Mouse (Mus musculus) heart, embryonic 16.5 days (tissue): ENCODE results near the gene Megf6. TPM values are rescaled to one million over a fixed set of nuclear protein-coding genes. Genes with fewer than 3 reads are reported as not detected.

ENCODE experiments used
- ATAC-seq: fragments of 200-750 bp; cut with Nextera tagmentation; replicated peaks from 2 replicates; pipeline ENCODE4 v1.8.0; 2017; ENCODE audit warnings: moderate number of reproducible peaks; ENCODE audit not compliant: insufficient read depth, low FRiP score; ENCODE audit errors: extremely low read depth
- H3K27ac ChIP-seq: fragments of 300-500 bp; sonication (generic); 2 replicates; pipeline ENCODE4 v1.5.1; 2014; ENCODE audit warnings: mild to moderate bottlenecking, low read length, control low read depth, moderate library complexity
- H3K27me3 ChIP-seq: fragments of 300-500 bp; sonication (generic); 2 replicates; pipeline ENCODE4 v1.6.1; 2014; ENCODE audit warnings: low read length, mixed read lengths; ENCODE audit not compliant: control insufficient read depth, insufficient read depth
- H3K36me3 ChIP-seq: fragments of 300-500 bp; sonication (generic); 2 replicates; pipeline ENCODE4 v1.6.1; 2014; ENCODE audit not compliant: control insufficient read depth, insufficient read depth
- H3K4me1 ChIP-seq: fragments of 300-500 bp; sonication (generic); 2 replicates; pipeline ENCODE4 v1.6.1; 2014; ENCODE audit warnings: low read length, mixed read lengths; ENCODE audit not compliant: control insufficient read depth, insufficient read depth
- H3K4me2 ChIP-seq: fragments of 300-500 bp; sonication (generic); 2 replicates; pipeline ENCODE4 v1.6.1; 2014; ENCODE audit warnings: low read depth, mild to moderate bottlenecking, control low read depth, low read length
- H3K4me3 ChIP-seq: fragments of 300-500 bp; sonication (generic); 2 replicates; pipeline ENCODE4 v1.5.1; 2014; ENCODE audit warnings: mild to moderate bottlenecking, control low read depth, low read length
- H3K9ac ChIP-seq: fragments of 300-500 bp; sonication (generic); 2 replicates; pipeline ENCODE4 v1.6.1; 2014; ENCODE audit warnings: low read length, control low read depth
- H3K9me3 ChIP-seq: fragments of 300-500 bp; sonication (generic); replicated peaks from 2 replicates; pipeline ENCODE4 v1.6.1; 2016; ENCODE audit warnings: low read length; ENCODE audit not compliant: control insufficient read depth
- WGBS: fragments of 180-500 bp; shearing (Covaris S2); extraction: QIAGEN DNeasy Blood & Tissue Kit; methylation state at CpG from one replicate; pipeline ENCODE4 v1.1.7; 2014; 5-methylcytosine and 5-hydroxymethylcytosine counted together
- polyA plus RNA-seq: library from polyadenylated mRNA; unstranded; fragments of >200 nt; fragmentation: Nextera tagmentation; extraction: Ambion mirVana; gene quantifications from 2 replicates; pipeline ENCODE4 v1.2.1, GENCODE M21; 2015

Megf6 gene
- polyA plus RNA-seq, 1 experiment from 2014 or later: 33.8 TPM

DNA sequence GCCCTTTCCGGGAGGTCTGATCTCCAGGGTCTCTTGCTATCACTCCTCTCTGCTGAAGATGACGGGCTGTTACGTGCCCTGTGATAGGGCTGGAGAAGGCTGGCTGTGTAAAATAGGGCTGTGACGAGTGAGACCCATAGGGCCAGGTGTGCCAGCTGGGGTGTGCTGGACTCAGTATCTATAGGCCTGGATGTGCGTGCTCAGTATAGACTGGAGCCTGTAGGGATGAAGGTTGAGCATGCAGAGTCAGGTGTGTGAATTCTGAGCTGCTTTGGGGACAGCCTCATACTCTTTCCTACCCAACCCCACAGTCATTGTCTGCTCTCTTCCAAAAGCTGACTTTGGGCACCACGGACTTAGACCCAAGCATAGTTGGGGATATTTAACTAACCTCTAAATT, 27.4 kb downstream of the Megf6 start:
- H3K4me2 ChIP-seq: no peak overlapping the region
- no peaks in the 10 kb centered on the region; the same call in 1 of the 2 replicates for H3K36me3 ChIP-seq
- no peak for ATAC-seq
- H3K27ac ChIP-seq: no peak overlapping the region
- 63% methylated on average over 6 of the region's 6 CpGs for WGBS
- 0 out of 2 replicates have a peak, but pooled peaks cover 2% of the 10 kb centered on the region for H3K9me3 ChIP-seq
- H3K27me3 ChIP-seq: no peaks in the 10 kb centered on the region
- no peaks in the 10 kb centered on the region for H3K4me1 ChIP-seq
- no peak overlapping the region for H3K9ac ChIP-seq
- no peak overlapping the region for H3K4me3 ChIP-seq

DNA sequence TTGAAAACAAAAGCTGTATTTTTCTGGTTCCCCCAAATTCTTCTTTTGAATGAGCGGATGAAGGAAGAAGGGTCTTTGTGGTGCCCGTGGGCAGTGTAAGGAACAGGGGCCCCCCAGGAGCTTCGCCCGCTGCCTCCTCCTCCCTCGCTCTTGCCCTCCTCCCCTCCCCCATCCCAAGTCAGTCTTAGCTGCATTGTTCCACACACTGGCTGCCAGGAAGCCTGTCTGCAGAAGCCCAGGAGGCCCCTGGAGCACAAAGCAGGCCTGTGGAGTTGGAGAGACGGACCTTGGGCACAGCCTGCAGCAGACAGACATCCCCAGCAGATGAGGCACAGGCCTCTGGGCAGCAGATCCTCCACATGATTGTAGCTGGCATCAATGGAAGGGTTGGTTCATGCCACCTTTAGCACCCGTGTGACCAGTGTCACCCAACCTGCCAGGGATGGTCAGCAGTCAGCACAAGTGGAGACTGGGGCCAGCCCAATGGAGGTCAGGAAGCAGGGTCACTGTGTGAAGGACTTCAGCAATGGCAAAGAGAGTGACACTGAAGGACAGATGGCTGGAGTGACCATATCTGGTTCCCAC, 27.9 kb downstream of the Megf6 start:
- Histone ChIP-seq H3K9ac (no peak overlapping the region), H3K4me1 (no peaks in the 10 kb centered on the region), H3K36me3 (no peaks in the 10 kb centered on the region; the same call in 1 of the 2 replicates), H3K9me3 (0 out of 2 replicates have a peak, but pooled peaks cover 2% of the 10 kb centered on the region), H3K27ac (no peak overlapping the region), H3K27me3 (no peaks in the 10 kb centered on the region), H3K4me2 (no peak overlapping the region), H3K4me3 (no peak overlapping the region)
- WGBS: 58% methylated on average over 7 of the region's 7 CpGs
- no peak for ATAC-seq

DNA sequence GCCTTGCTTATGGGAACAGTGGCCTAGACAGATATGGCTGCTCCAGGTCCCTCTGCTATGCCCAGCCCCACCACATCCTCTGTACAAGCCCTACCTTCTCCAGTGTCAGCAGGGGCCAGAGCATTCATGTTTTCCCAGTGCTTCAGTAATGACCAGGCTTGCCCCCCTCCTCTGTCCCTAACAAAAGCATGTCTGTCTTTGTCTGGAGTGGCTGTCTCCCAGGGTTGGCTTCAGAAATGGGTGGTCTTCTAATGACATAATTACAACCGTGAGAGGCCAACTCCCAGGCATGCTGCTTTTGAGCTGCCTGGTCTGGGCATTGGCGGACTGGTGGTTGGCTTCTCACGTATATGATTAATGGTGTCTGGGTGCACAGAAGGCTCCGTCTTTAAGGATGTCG, 31.0 kb downstream of the Megf6 start:
- H3K4me1 ChIP-seq: peaks cover 7% of the 10 kb centered on the region
- ATAC-seq: no peak
- 81% methylated on average over 5 of the region's 5 CpGs for WGBS

DNA sequence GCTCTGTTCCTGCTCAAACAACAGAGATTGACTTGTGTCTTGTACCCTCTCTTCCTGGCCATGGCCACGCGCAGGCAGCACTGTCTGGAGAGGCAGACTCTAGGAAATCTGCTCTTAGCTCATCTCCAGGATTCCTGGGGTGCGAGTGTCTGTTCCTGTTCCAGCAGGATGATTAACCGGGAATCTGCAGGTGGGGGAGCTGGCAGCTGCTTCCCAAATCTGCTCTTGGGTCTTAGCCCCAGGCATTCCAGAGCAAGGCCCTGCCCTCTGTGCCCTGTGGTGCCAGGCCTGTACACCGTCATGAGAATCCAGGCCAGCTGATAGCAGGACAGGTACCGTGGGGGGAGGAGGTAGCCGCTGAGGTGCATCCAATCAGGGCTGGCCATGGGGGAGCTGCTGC, 34.0 kb downstream of the Megf6 start:
- no peak overlapping the region for H3K9ac ChIP-seq
- WGBS: 61% methylated on average over 7 of the region's 7 CpGs
- H3K9me3 ChIP-seq: no peaks in the 10 kb centered on the region
- peak overlapping the region; percentile 25; the same call in 1 of the 2 replicates for H3K27ac ChIP-seq
- H3K4me2 ChIP-seq: no peak overlapping the region
- no peaks in the 10 kb centered on the region for H3K27me3 ChIP-seq
- no peaks in the 10 kb centered on the region for H3K36me3 ChIP-seq
- no peak overlapping the region for H3K4me3 ChIP-seq
- 0 out of 2 replicates have a peak, but pooled peaks have one; percentile 7 for ATAC-seq
- H3K4me1 ChIP-seq: peaks cover 7% of the 10 kb centered on the region

More for the DNA sequence above, 31.0 kb downstream of the Megf6 start:
- H3K9ac ChIP-seq: no peak overlapping the region
- no peaks in the 10 kb centered on the region for H3K9me3 ChIP-seq
- H3K4me2 ChIP-seq: no peak overlapping the region
- H3K27me3 ChIP-seq: no peaks in the 10 kb centered on the region
- H3K27ac ChIP-seq: no peak overlapping the region
- no peaks in the 10 kb centered on the region for H3K36me3 ChIP-seq
- H3K4me3 ChIP-seq: no peak overlapping the region

DNA sequence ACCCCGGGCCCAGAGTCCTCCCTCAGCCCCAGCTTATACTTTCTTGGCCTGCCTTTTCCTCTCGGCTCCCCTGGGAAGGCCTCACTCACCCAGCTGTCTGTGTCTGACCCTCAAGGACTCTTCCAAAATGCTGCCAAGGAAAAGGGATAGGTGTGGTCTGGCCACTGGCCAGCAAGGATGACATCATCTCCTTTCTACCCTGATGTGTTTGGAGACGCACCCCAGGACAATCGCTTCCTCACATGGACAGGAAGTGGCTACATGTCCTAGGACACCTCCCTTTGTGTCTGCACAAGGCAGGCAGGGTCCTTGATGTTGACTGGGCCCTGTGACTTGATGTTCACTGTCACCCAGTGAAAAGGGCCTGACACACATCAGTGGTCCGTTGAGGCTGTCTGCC, 34.9 kb downstream of the Megf6 start:
- Histone ChIP-seq H3K27ac (no peak overlapping the region; the same call in 1 of the 2 replicates), H3K4me2 (no peak overlapping the region), H3K4me1 (peaks cover 12% of the 10 kb centered on the region), H3K27me3 (no peaks in the 10 kb centered on the region), H3K36me3 (no peaks in the 10 kb centered on the region), H3K9ac (no peak overlapping the region), H3K4me3 (no peak overlapping the region), H3K9me3 (no peaks in the 10 kb centered on the region)
- 43% methylated on average over 5 of the region's 5 CpGs for WGBS
- peak; percentile 25; the same call in 1 of the 2 replicates for ATAC-seq

DNA sequence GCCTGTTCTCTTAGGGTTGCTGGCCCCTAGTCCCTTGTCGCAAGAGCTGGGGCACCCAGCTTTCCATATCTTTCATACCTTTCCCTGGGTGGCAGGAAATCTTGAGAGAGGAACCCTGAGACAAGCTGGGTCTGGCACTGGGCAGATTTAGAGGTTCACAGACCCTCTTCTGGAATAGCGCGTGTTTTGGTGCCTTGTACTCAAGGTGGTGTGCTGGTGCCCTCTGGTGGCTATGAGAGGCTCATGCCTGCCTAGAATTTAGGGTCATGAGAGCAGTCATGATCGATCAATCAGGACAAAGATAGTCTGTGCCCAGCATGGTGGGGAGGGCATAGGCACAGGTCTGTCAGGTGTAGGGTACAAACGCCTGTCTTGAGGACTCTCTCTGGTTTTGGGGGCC, 36.7 kb downstream of the Megf6 start:
- H3K36me3 ChIP-seq: no peaks in the 10 kb centered on the region
- no peak overlapping the region for H3K4me3 ChIP-seq
- H3K4me2 ChIP-seq: no peak overlapping the region
- WGBS: 17% methylated on average over 5 of the region's 5 CpGs
- no peak overlapping the region for H3K9ac ChIP-seq
- no peak for ATAC-seq
- peaks cover 12% of the 10 kb centered on the region for H3K4me1 ChIP-seq
- H3K9me3 ChIP-seq: no peaks in the 10 kb centered on the region
- H3K27ac ChIP-seq: no peak overlapping the region
- H3K27me3 ChIP-seq: no peaks in the 10 kb centered on the region

DNA sequence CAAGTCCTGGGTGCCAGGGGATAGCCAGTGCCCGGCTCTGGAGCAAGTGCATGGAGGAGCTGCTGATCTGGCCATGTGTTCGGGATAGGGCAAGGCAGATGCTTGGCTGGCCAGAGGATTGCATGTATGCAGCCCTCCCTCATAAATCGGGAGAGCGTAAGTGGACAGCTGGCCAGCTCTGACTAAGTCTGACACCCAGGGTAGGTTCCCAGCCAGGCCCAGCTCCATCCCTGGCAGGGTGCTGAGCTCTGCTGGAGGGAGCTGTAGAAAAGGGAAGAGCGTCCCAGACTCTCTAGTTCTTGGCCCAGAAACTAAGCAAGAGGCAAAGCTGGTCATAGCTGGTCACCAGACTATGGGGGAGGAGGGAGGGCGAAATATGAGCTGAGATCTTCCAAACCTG, 38.5 kb downstream of the Megf6 start:
- no peak for ATAC-seq
- no peak overlapping the region for H3K4me2 ChIP-seq
- peak overlapping the region; percentile 58; the same call in 1 of the 2 replicates for H3K27ac ChIP-seq
- H3K4me3 ChIP-seq: no peak overlapping the region
- H3K9ac ChIP-seq: peak overlapping the region; percentile 17; the same call in 1 of the 2 replicates
- 65% methylated on average over 6 of the region's 6 CpGs for WGBS
- H3K36me3 ChIP-seq: no peaks in the 10 kb centered on the region
- H3K27me3 ChIP-seq: no peaks in the 10 kb centered on the region
- no peaks in the 10 kb centered on the region for H3K9me3 ChIP-seq
- peaks cover 20% of the 10 kb centered on the region for H3K4me1 ChIP-seq

DNA sequence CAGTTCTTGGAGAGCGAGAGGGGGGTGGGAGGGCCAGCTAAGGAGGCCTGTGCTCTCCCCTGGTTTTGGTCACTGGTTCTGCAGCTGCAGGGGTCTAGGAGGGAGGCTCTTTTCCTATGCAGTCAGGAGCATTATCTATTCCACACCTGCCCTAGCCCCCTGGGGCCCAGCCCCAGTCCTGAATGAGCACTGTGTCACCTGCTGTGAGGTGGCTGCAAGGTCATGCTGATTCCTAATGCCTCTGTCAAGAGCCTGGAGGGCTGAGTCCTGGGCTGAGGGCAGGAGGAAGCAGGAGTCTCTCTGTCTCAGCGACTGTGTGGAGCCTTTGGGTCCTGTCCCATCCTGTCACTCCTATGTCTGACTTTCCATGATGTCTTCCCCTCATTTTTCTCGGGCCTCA, 39.3 kb downstream of the Megf6 start:
- H3K27ac ChIP-seq: peak overlapping the region; percentile 61

DNA sequence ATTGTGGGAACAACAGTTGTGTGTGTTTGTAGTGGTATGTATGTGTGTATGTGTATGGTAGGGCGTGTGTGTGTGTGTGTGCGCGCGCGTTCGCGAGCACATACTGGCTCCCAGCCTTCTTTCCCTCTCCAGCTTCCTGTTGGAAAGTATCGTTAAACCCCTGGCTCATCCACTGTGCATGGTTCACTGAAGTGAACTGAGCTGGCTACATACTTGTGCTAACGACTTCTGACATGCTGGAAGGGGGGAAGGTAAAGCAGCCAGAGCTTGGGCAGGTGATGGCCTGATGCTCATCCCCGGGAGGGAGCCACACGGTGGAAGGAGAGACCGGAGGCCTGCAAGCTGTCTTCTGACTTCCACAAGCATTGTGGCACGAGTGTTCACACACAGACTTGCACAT, 40.9 kb downstream of the Megf6 start:
- H3K36me3 ChIP-seq: no peaks in the 10 kb centered on the region
- H3K4me3 ChIP-seq: no peak overlapping the region
- WGBS: 80% methylated on average over 13 of the region's 13 CpGs
- no peak for ATAC-seq
- no peaks in the 10 kb centered on the region for H3K9me3 ChIP-seq
- H3K4me1 ChIP-seq: peaks cover 18% of the 10 kb centered on the region
- no peak overlapping the region for H3K27ac ChIP-seq
- no peaks in the 10 kb centered on the region for H3K27me3 ChIP-seq
- H3K4me2 ChIP-seq: no peak overlapping the region
- H3K9ac ChIP-seq: no peak overlapping the region

More for the DNA sequence above, 39.3 kb downstream of the Megf6 start:
- Histone ChIP-seq H3K27me3 (no peaks in the 10 kb centered on the region), H3K9me3 (no peaks in the 10 kb centered on the region), H3K9ac (no peak overlapping the region), H3K4me3 (no peak overlapping the region), H3K4me1 (peaks cover 22% of the 10 kb centered on the region), H3K4me2 (no peak overlapping the region), H3K36me3 (no peaks in the 10 kb centered on the region)
- ATAC-seq: no peak
- 25% methylated on average over 3 of the region's 3 CpGs for WGBS
